Mouse (Mus musculus): Measurements from ENCODE around the gene Tubb2a. TPM values are rescaled to one million over a fixed set of nuclear protein-coding genes. Genes with fewer than 3 reads are reported as not detected.
"Not testable (repeated sequence)": the region's sequence is repeated elsewhere in the genome, so short reads cannot be mapped to it uniquely, and the experiment has no call there.

Gene Tubb2a
- polyA plus RNA-seq, 1 experiment = 1,773 TPM

GRCm38 (mm10) chr13:34095542-34096435 lies 18.0 kb upstream of the Tubb2a start:
- peak; percentile 90 to 93 for DNase-seq (ENCODE audit: extremely low spot score in 1 of 2, low spot score in 1 of 2)

DNA sequence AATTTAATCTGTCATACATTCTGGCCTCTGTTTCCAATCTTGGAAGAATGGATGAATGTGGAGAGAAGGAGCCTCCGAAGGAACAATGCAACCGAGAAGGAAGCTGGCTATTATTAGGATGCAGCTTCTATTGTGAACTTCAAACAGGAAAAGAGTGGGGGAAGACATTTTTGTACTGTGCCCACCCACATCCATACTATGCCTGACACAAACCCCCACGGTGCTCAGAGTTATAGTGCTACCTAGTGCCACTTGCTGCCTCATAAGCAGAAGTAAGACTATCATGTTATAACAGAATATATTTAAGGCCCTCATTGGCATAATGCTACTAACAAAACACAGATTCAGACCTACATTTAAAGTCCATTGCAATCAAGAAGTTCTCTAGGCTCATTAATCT lies 11.6 kb upstream of the Tubb2a start:
- DNase-seq (ENCODE audit: extremely low spot score in 1 of 2, low spot score in 1 of 2) = no peak

DNA sequence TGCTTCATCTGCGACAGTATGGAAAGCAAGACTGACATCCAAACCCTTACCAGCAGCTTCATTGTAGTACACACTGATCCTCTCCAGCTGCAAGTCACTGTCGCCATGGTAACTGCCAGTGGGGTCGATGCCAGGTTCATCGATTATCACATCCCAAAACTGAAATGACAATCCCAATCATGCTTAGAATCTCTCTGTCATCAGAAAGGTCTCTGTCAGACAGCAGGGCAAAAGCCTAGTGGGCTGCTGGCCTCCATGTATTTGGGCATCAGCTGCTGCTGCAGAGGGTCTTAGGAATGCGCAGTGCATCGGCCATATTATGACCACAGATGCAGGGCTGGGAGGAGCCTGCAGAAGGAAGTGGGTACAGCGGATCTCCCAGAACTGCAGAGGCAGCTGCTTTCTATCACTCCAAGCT lies 11.1 kb upstream of the Tubb2a start:
- no peak for DNase-seq (ENCODE audit: extremely low spot score in 1 of 2, low spot score in 1 of 2)

DNA sequence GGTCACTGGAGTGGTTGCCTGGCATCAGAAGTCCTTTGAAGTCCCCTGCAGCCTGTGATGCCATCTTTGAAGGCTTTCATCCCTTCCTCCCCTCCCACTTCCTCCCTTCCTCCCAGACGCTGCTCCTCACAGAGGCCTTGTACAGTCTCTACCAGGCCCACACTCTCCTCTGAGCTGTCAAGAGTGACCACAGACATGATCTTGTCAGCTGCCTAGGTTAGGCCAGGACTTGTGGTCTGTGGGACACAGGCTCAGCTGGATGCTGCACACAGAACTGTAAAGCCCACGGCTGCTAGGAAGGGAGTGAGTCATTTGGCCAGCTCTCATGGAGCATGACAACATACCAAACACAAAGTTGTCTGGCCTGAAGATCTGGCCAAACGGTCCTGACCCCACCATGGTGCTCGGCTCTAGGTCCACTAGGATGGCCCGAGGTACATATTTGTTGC lies 10.4 kb upstream of the Tubb2a start:
- DNase-seq (ENCODE audit: extremely low spot score in 1 of 2, low spot score in 1 of 2) = not testable (repeated sequence)

DNA sequence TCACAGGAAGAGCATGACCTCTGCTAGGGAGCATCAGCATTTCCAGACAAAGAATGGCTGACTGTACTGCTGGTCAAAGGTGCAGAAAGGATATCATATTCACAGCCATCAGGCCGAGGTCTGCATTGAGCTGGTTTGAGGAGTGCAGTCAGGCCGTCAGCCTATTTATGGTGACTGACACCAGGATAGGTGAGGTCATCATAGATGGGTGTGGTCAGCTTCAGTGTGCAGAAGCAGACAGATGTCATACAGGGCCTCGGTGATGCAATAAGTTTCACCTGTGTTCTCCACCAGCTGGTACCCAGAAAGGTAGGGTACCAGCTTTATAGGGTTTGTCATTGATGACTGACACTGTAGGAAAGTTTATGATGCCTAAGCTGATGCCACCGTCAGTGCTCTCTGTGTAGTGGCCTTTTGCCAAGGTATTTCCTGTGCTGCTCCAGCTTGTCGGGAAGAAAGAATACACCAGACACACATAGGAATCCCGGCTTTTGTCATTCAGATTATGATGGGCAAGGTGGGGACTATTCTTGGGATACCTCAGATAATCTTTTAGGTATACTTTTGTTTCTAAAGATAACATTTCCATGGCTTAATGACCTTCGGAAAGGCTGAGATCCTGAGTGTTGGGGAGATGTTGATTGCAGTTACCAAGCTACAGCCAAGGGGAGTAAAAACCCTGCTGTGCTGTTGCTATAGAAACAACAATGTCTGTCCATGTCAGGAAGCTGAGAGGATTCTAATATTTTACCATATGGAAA lies 9.4 kb upstream of the Tubb2a start:
- DNase-seq (ENCODE audit: extremely low spot score in 1 of 2, low spot score in 1 of 2) = no peak

DNA sequence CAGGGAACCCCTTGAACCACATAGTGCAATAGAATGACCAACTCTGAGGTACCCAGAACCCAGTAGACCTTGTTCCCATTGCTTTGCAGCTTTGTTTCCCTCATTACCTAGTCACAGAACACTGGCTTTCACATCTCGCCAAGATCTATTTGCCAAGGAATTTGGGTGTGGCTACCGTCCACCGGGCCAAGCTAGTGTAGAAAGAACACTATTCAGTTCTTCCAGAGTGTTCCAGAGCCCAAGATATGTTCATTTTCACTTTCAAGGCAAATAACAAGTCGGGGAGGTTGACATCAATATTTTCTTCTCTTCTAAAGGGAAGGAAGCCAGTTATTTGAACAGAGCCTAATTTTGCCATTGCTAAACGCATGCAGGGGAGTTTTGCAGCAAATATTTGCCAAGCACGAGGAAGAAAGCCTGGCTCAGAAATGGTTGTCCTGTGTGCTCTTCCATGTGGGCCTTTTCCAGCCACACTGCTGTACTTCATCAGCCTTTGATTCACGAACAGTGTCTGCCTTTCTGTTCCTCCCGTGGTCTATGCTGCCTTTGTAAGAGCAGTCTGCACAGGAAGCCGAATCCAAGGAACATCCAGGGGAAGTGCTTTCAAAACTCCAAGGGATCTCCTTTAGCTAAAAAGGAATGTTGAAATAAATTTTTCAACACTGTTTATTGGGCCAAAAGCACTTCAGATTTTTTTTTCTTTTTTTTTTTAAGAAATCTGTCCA lies 6.4 kb upstream of the Tubb2a start:
- DNase-seq (ENCODE audit: extremely low spot score in 1 of 2, low spot score in 1 of 2) = no peak

GRCm38 (mm10) chr13:34081926-34082325 lies 4.1 kb upstream of the Tubb2a start:
- DNase-seq (ENCODE audit: extremely low spot score in 1 of 2, low spot score in 1 of 2) = no peak

DNA sequence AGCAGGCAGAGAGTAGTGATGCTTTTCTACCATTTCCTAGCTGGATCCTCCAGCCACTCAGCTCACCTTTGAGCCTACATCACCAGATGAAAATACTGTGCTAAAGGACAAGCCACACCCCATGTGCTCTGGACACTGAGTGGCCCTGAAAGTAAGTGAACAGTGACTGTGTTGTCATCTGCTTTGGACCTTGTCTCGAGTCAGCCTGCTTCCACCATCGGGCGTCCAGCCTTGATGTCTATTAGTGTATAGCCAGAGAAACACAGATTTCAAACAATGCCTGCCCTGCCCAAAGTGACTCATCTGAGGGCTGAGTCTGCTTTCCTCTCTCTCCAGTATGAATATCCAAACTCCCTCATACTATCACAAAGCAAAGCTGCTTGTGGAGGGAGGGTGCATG lies 2.0 kb upstream of the Tubb2a start:
- no peak for DNase-seq (ENCODE audit: extremely low spot score in 1 of 2, low spot score in 1 of 2)

DNA sequence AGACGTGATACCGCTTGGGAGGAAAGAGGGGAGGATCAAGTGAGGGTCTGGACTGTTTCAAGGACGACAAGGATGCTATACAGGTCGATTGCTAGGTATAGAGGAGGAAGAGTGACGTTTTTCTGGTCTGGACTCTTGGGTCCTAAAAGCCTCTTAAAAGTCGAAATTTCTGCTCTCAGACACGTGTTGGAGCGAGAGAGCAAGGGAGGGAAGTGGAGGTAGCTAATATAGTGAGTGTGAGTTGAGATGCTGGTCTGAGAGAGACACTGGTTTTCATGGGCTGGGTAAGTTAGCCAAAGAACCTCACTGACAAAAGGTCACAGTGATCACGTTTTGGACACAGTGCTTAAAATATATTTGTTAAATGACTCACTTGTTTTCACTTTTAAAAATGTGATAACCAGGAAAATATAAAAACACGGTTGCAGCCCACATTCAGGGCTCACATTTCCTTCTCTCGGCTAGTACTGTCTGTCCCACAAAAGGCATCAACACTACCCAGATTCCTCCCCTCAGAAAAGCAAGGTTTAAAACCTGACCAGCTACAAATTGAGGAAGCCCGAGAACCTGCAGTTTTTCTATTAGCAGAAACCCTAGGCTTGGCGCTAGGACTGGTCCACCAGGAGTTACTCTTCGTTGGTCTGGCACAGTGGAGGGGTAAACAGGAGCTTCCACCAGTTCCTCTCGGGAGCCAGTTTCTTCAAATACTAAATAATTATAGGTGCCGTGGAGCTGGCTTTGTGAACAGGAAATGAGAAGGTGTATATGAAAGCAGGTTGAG lies 883 bp upstream of the Tubb2a start:
- DNase-seq (ENCODE audit: extremely low spot score in 1 of 2, low spot score in 1 of 2) = no peak

- DNase-seq (ENCODE audit: extremely low spot score in 1 of 2, low spot score in 1 of 2) = peak; percentile 46 to 69
These were observed 981 bp downstream of the Tubb2a start for GRCm38 (mm10) chr13:34076561-34077491.

GRCm38 (mm10) chr13:34075893-34076292 lies 1.9 kb downstream of the Tubb2a start:
- DNase-seq (ENCODE audit: extremely low spot score in 1 of 2, low spot score in 1 of 2) = not testable (repeated sequence)

DNA sequence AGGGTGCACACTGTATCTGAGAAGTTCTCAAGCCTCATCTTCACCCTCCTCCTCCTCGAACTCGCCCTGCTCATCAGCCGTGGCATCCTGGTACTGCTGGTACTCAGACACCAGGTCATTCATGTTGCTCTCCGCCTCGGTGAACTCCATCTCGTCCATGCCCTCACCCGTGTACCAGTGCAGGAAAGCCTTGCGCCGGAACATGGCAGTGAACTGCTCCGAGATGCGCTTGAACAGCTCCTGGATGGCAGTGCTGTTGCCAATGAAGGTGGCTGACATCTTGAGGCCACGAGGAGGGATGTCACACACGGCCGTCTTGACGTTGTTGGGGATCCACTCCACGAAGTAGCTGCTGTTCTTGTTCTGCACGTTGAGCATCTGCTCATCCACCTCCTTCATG lies 3.4 kb downstream of the Tubb2a start:
- not testable (repeated sequence) for DNase-seq (ENCODE audit: extremely low spot score in 1 of 2, low spot score in 1 of 2)

GRCm38 (mm10) chr13:34072847-34073246 lies 5.0 kb downstream of the Tubb2a start:
- DNase-seq (ENCODE audit: extremely low spot score in 1 of 2, low spot score in 1 of 2) = no peak

DNA sequence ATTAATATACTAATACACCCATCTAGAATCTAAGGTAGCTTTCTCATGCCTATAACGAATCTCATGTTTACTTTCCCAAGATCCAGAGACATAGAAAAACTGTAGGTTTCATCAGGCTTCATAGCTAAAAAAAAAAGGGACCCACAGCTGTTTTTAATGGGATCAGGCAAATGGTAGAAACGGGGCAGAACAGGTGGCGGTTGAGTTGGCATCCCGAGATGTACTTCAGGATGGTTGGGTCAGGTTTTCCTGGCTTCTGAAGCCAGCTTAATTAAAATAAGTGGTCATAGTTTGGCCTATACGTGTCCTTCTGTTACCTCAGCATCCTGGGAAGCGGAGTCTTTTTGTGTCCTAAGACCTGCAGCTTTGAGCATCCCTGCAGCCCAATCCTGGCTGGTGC lies 6.0 kb downstream of the Tubb2a start:
- DNase-seq (ENCODE audit: extremely low spot score in 1 of 2, low spot score in 1 of 2) = no peak

GRCm38 (mm10) chr13:34070296-34070695 lies 7.5 kb downstream of the Tubb2a start:
- DNase-seq (ENCODE audit: extremely low spot score in 1 of 2, low spot score in 1 of 2) = no peak

DNA sequence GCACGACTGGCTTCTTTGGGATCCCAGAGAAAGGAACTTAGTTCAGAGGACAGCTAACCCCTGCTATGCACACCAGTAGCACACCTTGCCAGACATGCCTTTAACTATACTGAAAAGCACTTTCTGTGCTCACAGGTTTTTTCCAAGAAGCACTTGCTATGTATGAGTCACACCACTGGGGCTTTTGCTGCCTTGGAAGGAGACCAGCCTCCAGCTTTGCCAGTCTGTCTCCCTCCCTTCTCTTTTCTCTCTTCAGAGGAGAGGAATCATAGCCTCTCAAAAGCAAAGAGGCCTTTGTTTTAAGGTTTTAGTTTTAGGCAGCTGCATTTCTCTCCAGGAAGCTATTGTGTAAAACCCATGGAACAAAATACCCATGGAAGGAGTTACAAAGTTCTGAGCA lies 11.5 kb downstream of the Tubb2a start:
- peak; percentile 46 to 82 for DNase-seq (ENCODE audit: extremely low spot score in 1 of 2, low spot score in 1 of 2)

DNA sequence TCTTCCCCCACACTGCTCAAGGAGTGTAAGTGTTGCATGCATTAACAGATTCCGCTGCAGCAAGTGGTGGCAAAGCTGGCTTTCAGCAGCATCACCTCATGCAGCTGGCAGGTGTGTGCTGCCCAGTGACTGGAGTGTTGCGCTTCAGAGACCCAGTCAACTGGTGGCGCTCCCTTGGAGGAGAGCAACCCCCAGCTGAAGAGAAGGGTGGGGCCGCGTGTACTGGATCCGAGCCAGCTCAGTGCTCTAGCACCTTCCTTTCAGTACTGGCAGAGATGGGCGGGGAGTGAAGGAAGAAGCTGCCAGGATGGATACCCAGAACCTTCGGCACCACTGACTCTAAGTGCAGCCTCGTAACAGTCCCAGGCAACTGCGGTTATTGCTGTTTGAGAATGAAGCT lies 15.3 kb downstream of the Tubb2a start:
- DNase-seq (ENCODE audit: extremely low spot score in 1 of 2, low spot score in 1 of 2) = no peak

DNA sequence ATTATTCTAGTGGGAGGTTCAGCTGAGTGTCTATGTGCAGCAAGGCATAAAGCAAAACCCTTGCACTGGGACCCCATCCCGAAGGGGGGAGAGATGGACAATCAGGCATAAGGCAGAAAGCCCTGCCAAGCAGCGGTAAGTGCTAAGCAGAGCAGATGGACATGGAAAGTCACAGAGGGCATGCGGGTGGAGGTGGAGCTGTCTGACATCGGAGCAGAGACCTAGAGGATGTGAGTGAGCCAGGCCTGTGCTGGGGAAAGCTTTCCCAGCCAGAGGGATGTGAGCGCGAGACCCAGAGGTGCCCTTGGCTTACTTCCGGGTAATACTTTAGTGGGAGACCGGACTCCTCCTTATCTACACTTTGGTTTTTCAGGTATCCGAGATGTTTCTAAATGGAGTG lies 17.7 kb downstream of the Tubb2a start:
- no peak for DNase-seq (ENCODE audit: extremely low spot score in 1 of 2, low spot score in 1 of 2)

- DNase-seq (ENCODE audit: extremely low spot score in 1 of 2, low spot score in 1 of 2) = no peak
These were observed 20.6 kb downstream of the Tubb2a start for GRCm38 (mm10) chr13:34057252-34057651.

Measured in frontal cortex, adult 2 months (tissue).